Mouse (Mus musculus): ENCODE data around the gene Rreb1.

Gene Rreb1

DNA sequence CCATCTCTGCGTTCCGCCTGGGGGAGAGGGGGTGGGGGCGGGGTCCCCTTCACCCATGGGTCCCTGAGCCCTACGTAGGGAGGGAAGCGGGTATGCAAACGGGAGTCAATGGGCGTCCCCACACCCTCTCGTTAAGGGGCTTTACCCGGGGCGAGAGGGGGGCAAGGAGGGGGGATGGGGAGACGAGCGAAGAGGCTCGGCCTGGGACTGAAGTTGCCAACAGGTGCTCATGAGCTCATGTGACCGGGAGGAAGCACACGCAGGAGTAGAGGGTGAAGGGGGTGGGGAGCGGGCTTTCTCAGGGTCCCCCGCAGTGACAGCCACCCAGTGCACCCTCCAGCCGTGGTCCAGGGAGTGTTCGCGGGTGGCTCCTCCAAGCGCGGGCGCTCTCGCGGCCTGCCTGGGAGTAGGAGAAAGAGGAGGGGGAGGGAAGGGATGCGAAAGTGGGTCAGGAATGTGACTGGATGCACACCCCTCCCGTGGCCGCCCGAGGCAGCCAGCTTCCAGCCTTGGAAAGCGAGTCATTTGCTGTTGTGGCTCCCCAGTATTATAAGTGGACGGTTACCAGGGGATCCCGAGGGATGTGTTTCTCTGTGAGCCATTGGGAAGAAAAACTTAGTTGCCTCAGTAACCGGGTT, 513 bp downstream of the Rreb1 start:
- peak in 1 of 2 experiments; percentile 13 for DNase-seq (ENCODE audit: low spot score in 2 of 2)

- no peak for DNase-seq (ENCODE audit: low spot score in 2 of 2)
Measured at GRCm38 (mm10) chr13:37779251-37779667, 1.1 kb downstream of the Rreb1 start.

DNA sequence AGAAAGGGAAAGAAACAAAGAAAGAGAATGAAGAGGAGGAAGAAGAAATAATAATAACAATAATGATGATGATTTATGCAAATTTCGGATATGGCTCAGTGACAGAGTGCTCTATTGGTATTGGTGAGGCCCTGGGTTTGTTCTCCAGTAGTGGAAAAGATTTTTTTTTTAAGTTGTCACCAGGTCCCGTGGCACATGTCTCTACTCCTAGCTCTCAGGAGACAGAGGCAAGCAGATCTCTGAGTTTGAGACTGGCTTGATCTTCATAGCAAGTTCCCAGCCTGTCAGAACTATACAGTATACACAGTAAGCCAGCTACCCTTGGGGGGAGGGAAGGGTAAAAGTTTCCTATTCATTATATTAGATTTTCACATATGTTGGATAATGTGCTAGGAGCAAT, 3.4 kb downstream of the Rreb1 start:
- DNase-seq (ENCODE audit: low spot score in 2 of 2) = no peak

DNA sequence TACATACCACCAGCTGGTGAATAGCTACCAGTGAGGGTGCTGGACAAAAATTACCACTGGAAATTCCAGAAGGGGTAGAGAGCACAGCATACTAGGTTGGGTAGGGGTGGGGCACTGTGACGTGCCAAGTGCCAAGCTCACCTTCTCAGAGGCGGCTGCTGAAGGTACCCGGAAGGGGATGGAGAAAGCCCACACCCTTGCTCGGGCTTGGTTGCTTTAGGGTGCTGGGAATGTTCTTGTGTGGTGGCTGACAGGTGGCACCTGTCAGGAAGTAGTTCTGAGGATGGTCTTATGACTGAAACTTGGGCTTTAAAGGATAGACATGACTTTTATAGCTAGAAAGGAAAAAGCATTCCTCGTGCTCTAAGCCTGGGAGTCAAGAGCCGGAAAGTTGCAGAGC, 3.9 kb downstream of the Rreb1 start:
- DNase-seq (ENCODE audit: low spot score in 2 of 2) = no peak

GRCm38 (mm10) chr13:37783676-37784075, 5.5 kb downstream of the Rreb1 start:
- DNase-seq (ENCODE audit: low spot score in 2 of 2) = no peak

DNA sequence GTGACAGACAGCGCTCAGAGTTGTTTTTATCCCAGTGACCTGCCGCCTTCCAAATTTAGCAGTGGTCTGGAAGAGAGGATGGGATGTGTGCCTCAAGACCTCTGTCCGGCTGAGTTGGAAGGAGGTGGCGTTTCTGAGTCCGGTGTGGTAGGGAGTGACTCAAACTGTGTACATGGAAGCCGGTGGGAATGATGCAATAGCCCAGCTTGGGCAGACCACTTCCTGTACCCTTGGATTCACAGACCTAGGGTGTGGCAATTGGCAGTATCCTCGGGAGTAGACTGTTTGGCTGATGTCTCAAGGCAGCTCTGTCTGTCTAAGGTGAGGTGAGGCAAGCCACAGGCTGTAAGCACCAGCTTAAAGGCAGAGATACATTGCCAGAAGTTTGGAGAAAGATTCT, 6.0 kb downstream of the Rreb1 start:
- no peak for DNase-seq (ENCODE audit: low spot score in 2 of 2)

DNA sequence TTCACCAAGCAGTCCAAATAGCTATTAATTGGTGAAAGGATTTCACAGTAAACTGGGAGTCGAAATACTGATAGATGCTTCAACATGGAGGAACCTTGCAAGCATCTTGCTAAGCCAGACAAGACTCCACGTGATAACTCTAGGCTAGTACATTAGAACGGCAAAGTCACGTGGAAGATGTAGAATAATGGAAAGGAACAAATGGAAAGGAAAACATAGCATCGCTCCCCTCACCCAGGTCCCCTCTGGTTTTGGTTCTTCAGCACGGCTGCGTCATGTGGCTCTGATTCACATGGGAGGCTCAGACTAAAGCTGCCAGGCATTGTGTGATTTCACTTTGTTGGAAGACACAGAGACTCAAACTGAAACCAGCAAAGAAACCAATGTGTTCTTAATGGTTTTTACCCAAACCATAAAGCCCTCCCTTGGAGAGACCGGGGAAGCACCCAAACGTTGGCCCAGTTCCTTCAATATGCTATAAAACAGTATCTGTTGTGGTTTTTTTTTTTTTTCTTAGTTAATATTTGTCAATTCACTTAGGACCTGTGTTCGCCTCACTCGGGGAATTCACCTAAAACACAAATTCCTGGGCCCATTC, 14.6 kb downstream of the Rreb1 start:
- DNase-seq (ENCODE audit: low spot score in 2 of 2) = no peak

DNA sequence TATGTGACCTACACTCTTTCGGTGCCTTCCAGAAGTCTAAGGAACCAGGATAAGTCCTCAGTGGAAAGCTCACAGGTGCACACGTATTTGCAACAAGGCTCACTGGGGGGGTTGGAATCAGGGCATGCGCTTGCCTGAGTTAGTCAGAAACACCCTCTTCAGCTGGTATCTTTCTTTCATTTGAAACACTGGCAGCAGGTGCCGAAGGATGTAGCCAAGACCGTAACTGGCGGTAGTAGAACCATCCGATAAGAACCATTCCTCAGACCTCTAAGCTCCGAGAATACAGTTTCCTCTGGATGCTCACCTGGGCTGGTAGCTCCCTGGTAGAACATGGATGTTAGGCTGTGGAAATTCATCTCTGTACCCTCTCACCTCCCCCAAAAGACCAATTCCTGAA, 20.6 kb downstream of the Rreb1 start:
- DNase-seq (ENCODE audit: low spot score in 2 of 2) = no peak

- no peak for DNase-seq (ENCODE audit: low spot score in 2 of 2)
Measured at GRCm38 (mm10) chr13:37799413-37799812, 21.2 kb downstream of the Rreb1 start.

DNA sequence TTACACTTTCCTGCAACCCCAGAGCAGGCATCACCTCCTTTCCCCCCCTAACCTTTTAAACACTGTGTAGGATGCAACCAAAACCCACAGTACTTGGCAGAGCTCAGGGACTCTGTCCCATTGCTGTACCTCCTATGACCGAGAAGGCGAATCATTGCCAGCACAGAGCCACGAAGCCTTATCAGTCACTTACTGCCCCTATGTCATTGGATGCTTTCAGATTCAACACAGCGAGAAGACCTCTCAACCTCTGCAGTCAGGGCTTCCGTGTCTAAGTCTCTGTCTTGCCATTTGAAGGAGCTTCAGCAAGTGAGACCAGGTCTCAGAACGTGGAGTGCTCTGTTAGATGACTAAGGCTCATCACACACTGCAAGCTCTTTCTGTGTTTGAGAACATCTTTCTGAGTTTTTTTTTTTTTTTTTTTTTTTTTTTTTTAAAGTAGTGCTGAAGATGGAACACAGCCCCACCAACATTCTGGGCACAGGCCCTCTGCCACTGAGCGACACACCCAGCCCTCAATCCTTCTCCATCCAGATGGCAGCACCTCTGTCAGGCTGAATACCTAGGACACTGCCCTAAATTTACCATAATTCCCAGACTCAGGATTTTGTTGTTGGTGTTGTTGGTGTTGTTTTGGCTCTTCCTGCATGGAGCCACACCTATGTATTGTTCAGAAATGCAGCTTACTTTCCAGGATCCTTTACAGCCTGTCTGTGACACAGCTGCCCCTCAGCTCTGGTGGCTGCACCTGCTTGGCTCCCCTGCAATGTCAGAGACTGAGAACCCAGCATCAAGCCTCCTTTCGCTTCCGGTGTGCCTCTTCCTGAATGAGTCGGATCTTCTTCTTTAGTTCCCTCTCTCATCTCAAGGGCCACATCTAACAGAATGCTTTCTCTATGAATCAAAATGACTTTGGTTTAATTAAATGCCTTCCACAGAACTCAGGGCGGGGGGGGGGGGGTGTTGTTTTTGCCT, 23.2 kb downstream of the Rreb1 start:
- no peak for DNase-seq (ENCODE audit: low spot score in 2 of 2)

DNA sequence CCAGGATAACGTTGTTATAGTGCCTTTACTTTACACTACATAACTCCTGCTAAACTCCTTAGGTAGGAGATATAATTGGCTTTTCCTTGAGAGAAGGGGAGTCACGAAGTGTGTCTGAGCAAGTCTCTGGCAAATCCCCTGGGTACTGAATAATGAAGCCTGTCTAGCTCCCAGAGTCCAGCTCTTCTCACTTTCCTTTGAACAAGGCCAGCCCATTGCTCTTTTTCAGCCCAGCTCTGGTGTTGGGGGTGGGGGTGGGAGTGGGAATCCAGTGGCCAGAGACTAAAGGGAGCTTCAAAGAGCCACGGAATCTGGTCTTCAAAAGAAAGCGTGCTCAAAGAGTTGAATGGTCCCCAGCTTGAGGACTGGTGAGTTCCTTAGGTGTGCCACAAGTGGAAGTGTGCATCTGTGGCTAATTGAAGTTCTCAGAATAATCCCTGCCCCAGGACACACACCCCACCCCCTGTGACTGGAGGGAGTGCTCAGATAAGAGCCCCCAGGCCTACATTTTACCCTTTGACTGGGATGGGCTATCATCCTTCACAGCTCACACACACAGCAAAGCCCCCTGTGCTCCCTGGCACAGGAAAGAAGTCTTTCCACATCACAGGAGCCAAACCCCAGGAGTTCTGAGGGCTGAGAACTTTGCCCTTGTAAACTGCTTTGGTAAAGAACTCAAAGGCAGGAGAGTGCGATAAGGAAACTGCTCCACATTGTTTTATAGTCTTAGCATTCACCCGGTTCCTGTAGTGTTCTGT, 24.2 kb downstream of the Rreb1 start:
- DNase-seq (ENCODE audit: low spot score in 2 of 2) = no peak

- no peak for DNase-seq (ENCODE audit: low spot score in 2 of 2)
Measured at GRCm38 (mm10) chr13:37803244-37803643, 25.0 kb downstream of the Rreb1 start.

DNA sequence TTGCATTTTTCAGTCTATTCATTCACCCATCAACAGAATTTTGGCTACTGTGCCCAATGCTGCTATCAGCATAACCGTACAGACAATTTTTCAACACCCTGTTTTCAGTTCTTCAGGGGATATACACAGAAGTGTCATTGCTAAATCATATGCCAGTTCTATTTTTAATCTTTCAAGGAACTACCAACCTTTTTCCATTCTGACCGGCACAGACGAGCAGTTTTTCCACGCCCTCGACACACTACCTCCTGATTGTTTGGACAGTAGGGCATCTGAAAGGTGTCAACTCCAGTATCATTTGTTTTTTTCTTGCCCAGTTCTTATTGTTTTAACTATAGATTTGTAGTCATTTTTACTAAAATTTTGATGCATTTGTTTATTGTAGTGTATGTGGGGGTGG, 25.8 kb downstream of the Rreb1 start:
- DNase-seq (ENCODE audit: low spot score in 2 of 2) = no peak

DNA sequence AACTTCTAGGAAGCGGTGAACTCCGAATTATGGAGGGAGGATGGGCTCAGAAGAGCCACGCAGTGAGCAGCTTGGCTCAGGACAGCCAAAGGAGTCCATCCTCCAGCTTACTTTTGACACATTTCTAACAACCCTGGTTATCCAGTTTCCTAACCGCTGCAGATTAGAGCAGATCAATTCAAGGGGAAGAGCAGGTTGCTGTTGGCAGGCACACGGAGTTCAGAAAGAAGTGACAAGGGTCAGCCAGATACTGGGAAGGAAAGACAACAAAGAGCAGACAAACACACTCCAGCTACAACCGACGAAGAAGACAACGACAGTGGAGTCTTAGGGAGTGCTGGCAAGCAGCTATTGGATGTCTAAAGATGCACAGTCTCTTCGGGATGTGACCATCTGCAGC, 36.8 kb downstream of the Rreb1 start:
- no peak for DNase-seq (ENCODE audit: low spot score in 2 of 2)

GRCm38 (mm10) chr13:37816736-37817135, 38.5 kb downstream of the Rreb1 start:
- DNase-seq (ENCODE audit: low spot score in 2 of 2) = no peak

DNA sequence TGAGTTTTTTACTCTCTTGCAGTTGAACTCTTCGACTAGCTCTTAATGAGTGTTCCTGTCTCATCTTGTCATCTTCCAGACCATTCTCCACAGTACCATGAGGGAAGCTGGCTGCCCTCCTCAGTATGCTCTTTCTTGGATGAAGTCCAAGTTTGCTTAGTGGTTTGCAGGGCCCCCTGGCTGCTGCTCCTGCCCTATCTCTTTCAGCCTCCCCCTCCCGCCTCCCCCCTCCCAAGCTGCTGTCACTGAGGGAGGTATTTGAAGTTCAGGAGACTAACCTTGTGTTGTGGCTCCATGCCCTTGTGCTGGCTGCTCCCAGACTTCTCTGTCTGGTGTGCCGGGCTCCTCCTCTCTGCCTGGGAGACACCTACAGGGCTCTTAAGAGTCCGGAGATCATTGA, 43.2 kb downstream of the Rreb1 start:
- no peak for DNase-seq (ENCODE audit: low spot score in 2 of 2)

DNA sequence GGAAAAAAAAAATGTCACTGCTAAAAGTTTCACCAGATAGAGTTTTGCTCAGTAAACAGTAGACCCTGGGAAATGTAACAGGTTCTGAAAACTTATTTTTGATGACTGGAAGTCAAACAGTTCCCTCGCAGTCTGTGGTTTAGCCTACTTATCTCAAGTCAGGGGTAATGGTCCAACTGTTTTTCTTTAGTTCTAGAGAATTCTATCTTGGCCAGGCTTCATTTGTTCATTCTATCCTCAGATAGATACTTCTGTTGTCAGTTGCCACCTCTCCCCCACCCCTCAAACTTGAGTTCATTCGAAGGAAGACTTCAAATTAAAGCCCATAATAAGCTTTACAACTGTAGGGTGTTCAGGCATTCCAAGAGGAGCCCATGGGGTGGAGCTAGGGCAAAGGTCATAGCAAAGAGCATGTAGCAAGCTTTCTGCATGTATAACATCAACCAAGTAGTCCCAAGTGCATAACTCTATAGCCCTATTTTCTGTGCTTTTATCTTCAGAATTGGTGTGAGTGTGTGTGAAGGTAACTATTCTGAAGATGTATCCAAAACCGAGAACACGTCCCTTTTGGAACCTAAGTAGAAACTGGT, 46.2 kb downstream of the Rreb1 start:
- no peak for DNase-seq (ENCODE audit: low spot score in 2 of 2)

DNA sequence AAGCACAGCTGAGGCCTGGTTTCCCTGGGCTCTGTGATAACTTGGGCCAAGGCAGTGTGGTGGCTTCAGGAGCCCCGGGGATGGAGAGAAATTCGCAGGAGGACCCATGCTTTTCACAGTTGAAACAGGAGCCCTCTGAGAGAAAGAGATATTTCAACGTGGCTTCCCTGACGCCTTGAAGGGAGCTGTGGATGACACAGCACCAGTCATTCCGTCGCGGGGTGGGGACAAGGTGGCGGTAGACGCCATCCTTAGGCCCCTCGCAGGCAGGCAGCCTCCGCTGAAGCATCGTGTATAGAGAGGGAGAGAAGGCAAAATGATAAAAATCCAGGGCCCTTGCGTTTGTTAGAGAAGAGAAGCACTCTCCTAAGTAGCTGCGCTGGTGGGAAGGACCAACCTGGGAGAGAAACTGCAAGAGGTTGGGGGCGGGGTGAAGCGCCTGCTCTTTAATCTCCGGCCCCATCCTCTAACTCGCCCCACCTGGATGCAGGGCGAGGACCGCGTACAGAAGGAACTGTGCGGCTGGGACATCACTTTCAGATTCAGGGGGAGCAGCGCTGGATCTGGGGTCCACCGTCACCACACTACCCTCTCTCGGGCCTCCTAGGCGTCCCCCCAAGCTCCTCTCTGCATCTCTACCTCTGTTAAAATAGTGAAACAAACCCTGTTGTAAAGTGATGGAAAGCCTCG, 46.9 kb downstream of the Rreb1 start:
- peak in 1 of 2 experiments; percentile 10 for DNase-seq (ENCODE audit: low spot score in 2 of 2)

- DNase-seq (ENCODE audit: low spot score in 2 of 2) = peak in 1 of 2 experiments; percentile 23
Measured at GRCm38 (mm10) chr13:37825646-37826280, 47.6 kb downstream of the Rreb1 start.

- DNase-seq (ENCODE audit: low spot score in 2 of 2) = peak in 1 of 2 experiments; percentile 26
Measured at GRCm38 (mm10) chr13:37826281-37826993, 48.2 kb downstream of the Rreb1 start.
